Mouse (Mus musculus) A20 (cell line): ENCODE results near the gene Ulk4.

Source experiments
- DNase-seq: peaks from one replicate; pipeline ENCODE4 v3.0.0-alpha.2; 2011; ENCODE audit warnings: low read depth, low spot score

The Ulk4 gene

DNA sequence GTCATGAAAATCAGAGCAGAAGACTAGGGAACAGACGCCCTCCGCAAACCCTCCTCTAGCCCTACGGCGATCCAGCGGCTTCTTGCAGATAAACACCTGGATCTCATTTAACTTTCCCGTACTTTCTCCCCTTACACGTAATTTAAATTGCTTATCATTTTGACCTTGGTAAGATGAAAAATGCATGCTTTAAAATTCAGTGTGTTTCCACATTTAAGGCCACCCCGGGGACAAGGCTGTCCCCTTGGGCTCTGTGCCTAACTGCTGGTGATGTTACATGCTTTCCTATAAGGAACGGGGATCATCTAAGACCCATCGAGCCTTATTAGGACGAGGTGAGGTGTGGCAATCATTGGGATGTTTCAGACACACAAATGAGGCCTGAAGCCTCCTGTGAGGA is 256.6 kb downstream of the Ulk4 start:
- no peak for DNase-seq

- DNase-seq, result no peak
These were observed 257.1 kb downstream of the Ulk4 start for GRCm38 (mm10) chr9:121019932-121020331.

GRCm38 (mm10) chr9:121018524-121019315 is 258.3 kb downstream of the Ulk4 start:
- no peak for DNase-seq

DNA sequence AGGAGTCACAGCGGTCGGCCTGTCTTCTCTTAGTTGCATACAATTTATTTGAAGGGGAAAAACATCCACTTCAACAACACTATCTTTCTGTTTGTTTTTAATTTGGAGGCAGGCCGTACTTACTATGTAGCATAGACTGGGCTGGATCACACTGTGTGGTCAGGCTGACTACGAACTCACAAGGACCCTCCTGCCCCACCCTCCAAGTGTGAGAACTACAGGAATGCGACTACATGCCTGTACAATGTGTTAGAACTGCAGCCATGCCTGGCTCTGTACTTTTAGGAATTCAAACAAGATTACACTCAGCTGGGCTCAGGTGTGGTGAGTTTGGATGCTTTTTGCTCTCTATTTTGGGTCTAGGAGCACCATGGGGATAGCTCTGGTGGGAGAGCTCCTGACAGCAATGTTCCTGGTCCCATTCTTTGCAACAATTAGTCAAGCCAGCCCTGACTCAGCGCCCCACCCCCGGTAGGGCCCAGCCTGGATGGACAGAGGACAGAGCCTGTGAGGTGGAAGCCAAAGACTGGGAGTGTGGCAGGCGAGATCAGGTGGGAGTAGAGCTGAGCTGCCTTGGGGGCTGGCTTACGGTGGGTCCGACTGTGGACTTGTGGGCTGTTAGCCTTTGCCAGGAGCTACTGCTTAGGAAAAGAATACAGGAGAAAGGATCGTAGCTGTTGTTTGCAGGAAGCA is 261.0 kb downstream of the Ulk4 start:
- no peak for DNase-seq

DNA sequence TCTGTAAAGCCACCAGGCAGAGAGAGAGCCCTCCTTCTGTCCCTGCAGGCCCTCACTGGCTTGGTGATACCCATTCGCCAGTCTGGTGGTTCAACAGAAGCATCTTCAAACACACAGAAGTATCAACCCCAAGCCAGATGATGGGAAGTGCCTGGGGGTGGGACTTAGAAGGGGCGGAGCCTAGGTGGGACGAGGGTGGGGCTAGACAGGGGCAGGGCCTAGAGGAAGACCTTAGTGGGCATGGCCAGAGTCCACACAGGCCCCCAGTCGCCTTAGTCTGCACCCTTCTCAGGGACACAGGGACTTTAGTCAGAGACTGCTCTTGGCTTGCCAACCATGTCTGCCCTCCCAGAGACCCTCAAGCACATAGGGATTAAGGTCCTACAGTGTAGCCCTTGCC is 265.5 kb downstream of the Ulk4 start:
- peak; percentile 16 for DNase-seq

GRCm38 (mm10) chr9:121010544-121010943 is 266.5 kb downstream of the Ulk4 start:
- DNase-seq, result no peak

DNA sequence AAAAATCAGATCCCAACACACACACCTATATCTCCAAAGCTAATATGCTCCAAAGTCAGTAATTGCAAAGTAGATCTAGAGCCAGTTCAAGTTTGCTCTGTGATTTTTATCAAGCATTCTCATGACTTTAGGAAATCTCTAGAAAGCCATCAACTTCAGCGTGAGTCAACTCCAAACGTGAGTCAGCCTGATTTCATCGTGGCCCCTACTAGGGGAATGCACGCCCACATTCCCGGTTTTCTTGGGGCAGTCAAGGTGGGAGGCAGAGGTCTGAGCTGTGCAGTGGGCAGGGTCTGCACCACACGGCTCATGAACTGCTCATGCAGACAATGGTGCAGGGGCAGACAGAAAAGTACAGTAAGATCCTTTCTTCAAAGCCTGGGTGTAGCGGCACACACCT is 271.0 kb downstream of the Ulk4 start:
- no peak for DNase-seq

DNA sequence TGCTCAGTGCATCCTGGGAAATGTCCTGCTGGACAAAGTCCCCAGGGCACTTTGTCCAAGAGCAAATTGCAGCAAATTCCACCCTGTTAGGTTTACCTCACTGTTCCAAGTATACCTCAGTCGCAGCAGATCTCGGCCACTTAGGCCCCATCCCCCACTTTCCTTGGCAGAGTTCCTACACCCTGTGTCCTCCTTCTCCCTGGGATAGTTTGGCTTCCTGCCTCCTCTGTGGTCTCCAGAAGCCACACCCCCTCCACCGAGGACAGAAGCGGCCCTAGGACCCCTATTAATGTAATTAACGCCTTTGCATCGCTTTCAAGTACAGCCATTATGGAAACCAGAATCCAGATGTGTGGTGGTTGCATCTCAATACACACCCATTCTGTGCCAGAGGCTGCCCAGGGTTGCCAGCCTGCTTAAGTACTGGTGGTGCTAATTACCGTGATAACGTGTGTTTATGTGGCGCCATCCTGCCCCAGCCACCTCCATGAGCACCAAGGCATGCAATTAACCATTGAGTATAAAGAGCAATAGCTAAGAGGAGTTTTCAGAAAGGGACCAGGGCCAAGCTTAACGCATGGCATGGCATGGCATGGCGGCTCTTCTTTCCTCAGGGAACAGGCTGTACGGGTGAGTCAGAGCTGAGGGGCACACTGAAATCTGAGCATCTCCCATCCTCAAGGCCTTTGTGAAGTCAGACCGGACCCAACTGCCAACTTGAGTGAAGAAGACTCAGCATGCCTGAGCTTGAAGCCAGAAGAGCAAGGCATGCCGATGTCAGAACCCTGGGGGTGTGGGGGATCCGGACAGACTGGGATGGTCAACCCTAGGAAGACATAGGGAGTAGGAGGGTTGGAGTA is 275.1 kb downstream of the Ulk4 start:
- DNase-seq, result no peak

GRCm38 (mm10) chr9:121000641-121001320 is 276.2 kb downstream of the Ulk4 start:
- DNase-seq, result no peak

DNA sequence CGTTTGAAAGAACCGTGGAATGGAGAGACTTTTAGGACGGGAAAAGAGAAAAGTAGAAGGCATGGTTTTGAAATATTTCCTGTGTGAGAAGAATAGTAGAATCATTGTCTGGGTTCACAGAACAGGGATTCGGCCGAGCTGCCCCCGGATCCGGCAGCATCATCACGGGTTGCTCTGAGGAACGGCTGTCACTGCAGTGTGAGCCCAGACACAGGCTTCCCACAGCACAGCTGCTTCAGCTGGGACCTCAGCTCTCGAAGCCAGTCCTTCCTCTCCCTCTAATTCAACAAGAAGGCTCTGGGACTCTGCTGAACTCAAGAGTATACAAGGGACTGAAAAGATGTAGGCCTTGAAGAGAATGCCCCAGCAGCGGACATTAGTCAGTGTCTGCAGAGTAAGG is 278.3 kb downstream of the Ulk4 start:
- DNase-seq, result no peak

- no peak for DNase-seq
These were observed 282.5 kb downstream of the Ulk4 start for GRCm38 (mm10) chr9:120994223-120995155.

DNA sequence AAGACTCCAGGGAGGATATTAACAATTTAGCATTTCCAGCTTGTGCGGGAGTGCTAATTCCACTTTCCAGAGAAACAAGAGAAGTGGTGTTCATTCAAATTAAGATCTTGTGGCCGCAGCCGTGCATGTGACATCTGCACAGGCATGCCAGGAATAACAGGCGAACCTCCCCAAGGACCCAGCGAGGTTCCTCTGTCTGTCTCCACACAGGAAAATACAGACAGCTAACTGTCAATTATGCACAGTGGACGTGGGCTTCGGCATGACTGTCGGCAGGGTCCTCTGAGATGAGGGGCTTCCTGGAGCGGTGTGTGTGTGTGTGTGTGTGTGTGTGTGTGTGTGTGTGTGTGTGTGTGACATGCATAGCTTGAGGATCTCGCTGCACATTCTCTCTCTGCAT is 284.0 kb downstream of the Ulk4 start:
- DNase-seq, result no peak

- no peak for DNase-seq
These were observed 285.2 kb downstream of the Ulk4 start for GRCm38 (mm10) chr9:120991801-120992200.

- no peak for DNase-seq
These were observed 286.9 kb downstream of the Ulk4 start for GRCm38 (mm10) chr9:120989806-120990700.

GRCm38 (mm10) chr9:120988088-120988487 is 288.9 kb downstream of the Ulk4 start:
- no peak for DNase-seq

DNA sequence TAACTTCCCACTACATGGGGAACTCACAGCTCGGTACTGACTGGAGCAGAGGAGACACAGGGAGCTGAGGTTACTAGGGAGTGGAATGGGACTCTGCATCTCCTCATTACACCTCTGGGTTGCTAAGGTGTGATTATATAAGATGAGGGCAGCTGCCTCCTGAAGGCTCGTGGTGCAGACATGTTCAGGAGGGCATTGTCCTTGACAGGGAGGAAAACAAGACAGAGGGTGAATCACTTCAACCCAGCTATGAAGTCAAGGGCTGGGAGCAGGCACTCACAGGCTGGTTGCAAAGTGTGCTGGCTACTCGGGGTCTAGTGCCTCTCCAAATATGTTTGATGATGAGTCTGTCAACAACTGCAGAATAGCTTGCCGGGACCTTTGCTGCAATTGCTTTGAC is 290.0 kb downstream of the Ulk4 start:
- no peak for DNase-seq

DNA sequence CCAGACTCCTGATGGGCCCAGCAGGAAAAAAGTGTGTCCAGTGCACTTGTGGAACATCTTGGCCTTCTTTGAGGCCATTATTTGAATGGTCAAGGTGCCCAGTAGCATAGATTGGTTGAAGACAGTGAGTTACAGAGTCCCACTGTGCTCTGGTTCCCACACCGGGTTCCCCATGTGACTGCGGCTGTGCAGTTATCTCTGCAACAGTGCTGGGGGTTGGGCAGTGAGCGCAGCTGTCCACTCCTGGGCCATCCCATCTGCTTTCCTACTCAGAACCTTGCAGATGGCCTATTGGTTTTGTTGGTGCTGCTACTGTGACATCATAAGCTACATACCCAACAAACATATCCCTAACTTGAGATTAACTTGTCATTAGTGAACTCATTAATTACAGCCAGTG is 290.7 kb downstream of the Ulk4 start:
- no peak for DNase-seq

GRCm38 (mm10) chr9:120985524-120985923 is 291.5 kb downstream of the Ulk4 start:
- DNase-seq, result no peak

DNA sequence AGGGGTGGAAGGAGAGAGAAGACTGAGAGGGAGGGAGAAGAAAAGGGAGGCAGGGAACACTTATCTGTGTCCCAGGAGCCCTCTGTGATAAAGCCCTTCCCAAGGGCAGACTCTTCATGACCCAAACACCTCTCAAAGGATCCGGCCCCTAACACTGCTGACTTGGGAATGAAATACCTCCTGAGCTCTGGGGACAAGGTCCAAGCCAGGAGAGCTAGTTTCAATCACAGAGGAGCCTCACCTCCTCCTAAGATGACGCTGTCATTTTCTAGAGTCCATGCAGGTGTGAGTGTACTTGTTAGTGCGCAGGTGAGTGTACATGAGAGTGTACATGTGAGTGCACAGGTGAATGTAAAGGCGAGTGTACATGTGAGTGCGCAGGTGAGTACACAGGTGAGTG is 292.0 kb downstream of the Ulk4 start:
- no peak for DNase-seq

GRCm38 (mm10) chr9:120984509-120984908 is 292.5 kb downstream of the Ulk4 start:
- no peak for DNase-seq
